Mouse (Mus musculus) layer of hippocampus, adult 11-12 months (tissue): ENCODE measurements at regions not wholly inside any gene's neighbourhood (a gene's known extent, or its start where the extent isn't known, plus 50 kb on each side); places are given as distances from the start of the nearest gene placed in this dataset.
A peak's percentile ranks its signal among the peaks of the same experiment; 100 is the strongest.

ENCODE experiments used
- DNase-seq: peaks from one replicate; pipeline ENCODE4 v3.0.0; 2022; ENCODE audit warnings: low spot score

DNA sequence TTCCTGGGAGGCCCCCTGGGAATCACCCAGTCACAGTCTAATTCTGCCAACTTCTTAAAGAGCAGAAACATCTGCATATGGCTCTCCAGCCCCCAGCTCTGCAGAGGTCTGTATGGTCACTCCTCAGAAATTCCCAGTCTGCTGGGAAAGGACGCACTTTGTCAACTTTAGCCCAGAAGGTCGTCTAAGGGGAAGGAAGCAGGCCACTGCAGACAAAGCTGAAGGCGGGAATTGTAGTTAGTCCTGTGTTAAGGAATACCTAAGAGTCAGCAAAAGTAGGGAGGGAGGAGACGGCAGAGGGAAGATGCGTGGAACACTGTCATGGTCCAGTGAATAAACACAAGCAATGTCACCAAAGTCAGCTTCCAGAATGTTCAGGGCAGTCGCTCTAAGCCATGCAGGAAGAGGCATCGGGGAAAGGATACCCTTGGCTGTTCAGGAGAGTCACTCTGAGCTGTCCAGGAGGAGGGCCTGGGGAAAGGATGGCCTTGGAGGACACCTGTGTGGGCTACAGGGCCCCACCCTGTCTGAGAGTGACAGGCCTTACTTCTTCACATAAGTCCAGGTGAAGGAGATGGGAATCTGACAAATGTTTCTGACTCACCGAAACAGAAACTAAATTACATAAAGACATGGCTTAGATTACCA lies 230.1 kb upstream of the Adgrl2 start:
- DNase-seq, result no peak

DNA sequence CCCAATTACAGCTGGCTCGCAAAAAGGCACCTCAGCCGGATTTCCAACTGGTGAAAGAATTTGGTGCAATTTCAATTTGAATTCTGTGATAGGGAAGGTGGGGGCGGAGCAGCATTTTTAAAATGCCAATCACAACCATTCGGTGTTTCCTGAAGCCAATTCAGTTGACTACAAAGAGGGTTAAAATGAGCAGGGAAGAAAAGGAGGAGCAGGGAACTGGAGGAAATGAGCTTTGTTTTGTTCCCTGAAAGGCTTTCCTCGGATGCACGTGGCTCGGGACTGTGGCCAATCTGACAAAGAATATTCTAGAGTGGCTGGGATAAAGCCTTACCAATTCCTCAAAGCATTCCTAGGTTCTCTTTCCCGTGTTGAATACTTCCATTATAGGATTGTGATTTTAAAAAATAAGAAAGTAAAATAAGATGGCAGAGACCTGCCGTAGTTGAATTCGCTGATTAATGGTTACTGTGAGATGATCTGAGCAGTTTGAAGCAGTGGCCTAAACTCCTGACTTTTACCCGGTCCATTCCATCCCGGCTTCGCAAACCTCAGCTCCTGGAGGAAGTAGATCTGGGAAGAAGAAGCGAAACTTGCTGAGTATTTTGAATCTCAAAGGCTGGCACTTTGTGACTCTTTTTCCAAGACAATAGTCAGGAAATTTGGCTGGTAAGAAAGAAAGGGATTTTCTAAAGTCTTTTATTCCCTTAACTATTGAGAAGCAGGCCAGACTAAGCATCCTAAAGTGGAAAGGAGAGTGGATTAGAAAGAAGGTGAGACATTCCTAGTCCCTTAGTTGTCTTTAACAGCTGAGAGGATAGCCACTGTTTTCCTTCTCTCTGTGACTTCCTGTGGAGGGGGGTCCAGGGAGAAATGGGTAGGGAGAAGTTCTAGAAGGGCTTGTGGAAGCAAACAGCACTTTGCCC lies 229.3 kb upstream of the Adgrl2 start:
- DNase-seq, result no peak

DNA sequence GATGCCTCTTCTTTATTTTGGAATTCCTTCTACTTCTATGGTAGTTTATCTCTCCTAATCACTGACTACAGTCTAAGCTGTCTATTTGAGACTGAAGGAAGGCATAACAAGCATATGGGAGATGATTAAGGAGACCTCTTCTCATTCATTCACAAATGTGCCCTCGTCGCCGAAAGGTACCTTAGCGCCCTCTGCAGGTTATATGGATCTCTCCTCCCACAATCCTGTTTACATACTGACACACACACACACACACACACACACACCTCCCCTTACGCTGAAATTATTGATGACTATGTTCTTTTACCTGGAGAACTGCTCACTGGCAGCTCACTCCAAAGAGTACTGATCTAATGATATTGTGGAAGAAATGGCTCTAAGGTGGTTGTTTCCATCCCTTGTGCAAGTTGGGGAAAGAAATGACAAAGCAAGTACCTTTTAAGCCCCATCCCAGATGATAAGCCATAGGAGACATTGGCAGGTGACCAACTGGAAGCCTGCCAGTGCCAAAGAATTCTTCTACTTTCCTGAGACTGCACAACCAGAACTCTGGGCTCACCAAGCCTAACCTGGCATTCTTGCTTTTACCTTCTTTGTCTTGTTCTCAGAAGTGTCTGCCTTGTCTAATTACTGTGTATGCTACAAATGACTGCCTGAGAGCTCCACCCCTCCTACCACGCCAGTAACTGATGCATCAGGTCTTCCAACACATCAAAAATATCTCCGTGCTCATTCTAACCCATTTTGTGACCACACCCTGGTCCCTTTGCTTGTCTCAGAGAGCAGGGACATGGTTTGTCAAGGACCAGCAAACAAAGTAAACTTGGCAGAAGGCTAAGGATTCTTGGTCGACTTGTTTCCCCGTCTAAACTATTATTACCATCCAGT lies 227.8 kb upstream of the Adgrl2 start:
- DNase-seq, result no peak

DNA sequence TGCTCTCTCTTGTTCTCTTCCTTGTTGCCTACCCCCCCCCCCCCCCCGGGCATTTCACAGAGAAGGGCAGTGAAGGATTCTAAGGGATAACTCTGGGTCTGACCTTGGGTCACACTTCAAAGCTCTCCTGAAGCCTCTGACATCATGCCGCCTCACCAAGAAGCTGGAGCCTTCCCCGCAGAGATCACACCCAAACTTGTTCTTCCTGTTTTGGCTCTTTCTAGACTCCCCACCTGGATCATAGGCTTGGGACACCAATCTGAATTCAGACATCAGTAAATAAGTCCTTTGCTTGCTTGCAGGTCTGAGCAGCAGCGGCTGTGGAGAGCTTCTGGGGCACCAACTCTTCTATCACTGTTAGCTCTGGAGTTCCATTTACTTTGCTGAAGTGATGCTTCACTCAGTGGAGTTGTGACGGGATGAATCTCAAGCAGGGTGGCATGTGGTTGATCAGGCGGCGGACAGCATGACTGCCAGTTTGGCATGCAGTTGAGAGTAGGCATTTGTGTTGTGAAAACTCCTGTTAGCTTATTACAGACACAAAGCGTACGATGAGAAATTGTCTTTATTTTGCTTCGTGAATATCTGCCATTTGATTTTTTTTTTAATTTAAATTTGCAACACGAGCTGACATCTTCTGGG lies 226.5 kb upstream of the Adgrl2 start:
- peak; percentile 42 for DNase-seq

DNA sequence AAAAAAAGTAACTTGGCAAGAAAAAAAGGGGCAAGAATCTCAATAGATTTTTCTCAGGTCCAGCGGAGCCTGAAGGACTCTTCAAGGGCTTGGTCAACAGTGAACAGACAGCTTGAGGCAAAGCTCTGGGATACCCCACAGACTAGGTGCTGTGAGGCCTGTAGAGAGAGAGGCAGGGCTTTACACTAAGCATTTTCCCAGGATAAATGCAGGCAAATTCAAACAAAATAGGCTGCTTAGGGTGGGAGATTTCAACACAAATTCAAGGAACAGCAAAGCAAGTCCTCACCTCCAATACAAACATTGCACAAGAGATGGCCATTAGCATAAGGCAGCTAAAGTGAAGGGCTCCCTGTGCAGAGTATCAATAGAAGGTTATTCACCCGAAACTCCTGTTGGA lies 225.3 kb upstream of the Adgrl2 start:
- DNase-seq, result no peak

DNA sequence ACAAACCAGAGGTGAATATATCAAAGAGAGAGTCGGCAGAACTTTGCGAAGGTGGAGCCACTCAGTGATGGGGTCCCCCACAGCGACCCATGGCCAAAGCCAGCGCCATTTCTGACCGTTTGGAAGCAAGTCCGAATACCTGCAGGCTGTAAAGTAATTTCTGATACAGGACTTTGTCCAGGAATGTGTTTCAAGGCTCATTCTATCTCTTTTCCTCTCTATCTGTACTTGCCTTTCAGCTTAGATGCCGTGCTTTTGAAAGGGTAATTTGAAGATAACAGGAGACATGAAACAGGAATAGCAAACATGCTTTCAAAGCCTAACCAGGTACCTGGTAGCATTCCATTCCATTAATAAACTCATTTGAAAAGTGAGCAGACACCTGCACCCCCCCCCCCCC lies 221.6 kb upstream of the Adgrl2 start:
- DNase-seq, result no peak

DNA sequence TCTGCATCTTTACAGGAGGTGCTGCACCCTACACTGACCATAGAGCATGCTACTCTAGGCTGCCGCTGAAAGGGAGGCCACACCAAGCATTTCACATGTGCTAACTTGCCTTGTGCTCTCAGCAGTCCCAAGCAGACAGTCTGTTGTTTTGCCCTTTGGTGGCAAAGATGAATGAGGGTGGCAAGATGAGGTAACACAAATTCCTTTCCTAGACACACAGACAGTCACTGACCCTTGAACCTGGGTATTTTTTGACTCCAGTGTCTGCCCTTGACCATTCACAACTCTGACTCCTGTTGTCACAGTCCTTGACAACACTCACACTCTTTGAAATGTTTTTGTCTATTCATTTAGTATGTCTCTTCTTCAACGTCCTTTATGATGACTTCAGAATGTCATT lies 218.9 kb upstream of the Adgrl2 start:
- no peak for DNase-seq

DNA sequence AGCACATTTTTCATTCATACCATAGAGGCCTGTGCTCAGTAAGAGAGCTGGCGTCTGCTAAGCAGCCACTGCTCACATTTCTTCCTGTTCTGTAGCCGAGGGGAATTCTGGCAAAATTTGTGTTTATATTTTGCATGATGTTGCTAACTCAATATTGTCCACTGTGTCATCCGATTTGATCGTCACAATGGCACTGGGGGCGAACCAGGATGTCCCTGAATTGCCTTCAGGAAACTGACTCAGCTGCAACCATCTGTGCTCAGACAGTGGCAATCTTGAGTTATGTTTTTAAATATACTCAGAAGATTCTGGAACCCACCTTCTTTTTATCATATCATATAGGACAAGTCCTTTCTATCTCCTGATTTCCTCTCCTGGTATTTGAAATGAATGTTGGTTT lies 213.1 kb upstream of the Adgrl2 start:
- no peak for DNase-seq

DNA sequence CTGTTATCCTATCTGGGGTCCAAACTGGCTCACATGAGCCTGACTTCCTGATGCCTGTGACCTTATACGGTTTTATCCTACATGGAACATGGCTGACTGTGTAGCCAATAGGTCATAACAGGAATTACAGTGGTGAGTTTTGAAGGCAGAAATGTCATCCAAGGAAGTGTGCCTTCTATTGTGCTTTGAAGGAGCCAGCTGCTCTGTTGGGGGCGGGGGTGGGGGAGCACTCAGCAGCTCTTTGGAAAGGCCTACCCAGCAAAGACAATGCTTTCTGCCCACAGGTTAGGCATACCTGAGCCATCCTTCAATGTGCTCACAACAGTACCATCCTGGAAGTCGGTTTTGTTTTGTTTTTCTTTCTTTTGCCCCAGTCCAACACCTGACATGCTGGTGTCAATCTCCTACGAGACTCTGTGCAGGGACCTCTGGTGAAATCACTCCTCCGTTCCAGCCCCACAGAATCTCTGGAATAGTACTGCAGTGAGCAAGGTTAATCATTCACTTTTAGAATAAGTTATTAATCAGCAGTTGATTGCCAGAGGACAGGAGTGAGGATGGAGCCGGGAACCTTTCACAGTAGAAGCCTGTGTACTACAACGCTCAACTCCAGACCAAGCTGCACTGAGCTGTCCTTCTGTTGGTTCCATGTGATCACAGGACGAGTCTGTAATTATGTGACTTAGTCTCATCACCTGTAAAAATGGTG lies 206.3 kb upstream of the Adgrl2 start:
- DNase-seq, result no peak

DNA sequence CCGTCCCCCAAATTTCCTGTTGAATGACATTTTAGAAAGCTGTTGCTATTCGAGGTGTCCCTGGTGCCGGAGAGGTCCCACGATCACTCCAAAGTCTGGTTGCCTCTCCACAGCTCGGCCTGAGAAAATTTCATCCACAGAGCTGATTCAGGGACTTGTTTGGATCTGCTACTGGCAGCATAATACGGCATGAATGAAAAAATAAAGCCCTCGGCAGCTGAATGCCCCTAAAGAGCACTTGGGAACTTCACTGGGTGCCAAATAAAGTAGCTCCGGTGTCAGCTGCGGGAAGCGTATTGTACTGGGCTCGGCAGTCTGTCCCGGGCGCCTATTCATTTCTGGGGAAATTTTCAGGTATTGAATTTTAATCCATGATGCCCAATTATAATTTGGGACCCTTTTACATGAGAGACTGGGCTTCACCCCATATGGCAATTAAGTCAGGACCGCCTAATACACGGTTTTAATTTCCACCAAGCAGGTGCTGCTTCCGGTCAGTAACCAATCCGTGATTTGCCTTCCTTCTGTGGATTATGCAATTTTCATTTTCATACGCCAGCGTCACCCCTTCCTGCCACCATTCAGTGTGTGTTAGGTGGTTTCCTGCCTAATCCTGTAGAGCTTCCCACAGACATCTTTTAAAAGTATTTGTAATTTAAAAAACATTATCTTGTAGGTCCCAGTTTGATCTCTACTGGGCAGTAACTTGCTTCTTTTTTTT lies 200.7 kb upstream of the Adgrl2 start:
- no peak for DNase-seq

DNA sequence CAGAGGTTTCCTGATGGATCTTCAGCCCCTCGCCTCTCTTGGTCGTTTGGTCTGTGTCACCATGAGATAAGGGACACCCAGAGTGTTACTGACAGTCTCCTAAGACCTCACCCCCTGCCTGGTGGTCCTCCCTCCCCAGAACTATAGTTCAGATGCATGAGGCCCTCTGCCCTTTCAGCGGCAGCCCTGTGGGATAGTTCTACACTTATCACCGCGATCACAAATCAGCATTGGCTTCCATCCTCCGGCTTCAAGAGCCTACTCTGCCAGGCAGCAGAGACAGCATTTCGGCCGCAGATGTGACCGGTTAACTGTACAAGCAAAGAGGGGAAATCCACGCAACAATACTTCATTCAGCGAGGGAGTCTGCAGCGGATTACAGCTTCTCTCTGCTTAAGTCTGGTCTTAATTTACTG lies 193.8 kb upstream of the Adgrl2 start:
- no peak for DNase-seq

DNA sequence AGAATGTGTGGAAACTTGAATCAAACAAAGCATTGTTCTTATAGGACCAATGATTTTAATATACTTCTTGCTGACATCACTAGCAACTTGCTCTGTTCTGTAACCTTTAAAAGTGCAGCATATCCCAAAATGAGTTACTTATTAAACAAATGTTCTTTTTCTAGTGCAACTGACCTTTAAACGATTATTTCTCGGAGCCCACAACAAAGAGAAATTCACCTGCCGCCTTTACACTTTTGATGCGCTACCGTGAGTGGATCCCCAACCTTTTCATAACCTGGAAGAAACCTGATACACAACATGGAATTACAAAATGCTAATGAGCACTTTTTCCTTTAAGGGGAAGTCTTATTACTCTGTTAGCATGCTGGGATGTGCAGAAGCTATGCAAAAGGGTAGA lies 191.7 kb upstream of the Adgrl2 start:
- no peak for DNase-seq

DNA sequence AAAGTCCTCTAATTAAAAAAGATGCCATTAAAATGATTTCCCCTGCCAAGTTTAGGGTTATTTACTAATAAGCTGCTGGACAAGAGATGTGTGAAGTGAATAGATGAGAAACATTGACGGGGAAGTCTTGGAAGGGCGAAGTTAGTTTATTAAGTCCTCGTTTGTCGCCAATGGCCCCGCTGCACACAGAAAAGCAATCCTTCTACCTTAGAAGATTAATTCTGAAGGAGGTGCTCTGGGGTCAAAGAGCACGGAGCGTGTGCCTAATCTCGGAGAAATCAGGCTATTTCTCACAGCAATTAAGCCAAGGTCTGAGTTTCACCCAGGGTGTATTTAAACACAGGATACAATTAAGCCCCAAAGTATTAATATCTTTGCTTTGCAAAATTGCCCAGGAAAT lies 189.8 kb upstream of the Adgrl2 start:
- DNase-seq, result no peak

DNA sequence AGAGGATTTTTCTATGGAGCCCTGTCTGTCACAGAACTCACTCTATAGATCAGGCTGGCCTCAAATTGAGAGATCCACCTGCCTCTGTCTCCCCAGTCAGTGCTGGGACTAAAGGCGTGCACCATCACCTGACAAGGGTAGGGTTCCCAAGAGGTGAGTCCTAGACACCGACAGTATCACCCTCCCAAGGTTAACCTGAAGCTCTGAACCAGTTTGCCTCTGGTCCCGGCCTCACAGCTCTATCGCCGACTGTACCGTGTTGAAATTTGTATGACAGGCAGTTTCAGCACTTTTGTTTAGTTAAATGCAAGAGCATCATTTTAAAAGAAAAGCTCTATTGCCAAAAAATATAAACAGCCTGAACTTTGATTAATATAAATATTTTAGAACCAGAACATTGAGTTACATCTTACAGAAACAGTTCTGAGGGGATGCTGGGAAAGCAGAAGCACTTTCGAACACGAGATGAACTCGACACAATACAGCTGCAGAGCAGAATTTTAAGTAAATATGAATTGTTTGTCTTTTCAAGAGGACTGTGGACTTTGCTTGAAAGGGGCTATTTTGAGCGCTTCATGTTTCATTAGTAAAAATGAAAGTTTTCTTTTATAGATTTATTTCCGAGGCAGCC lies 189.2 kb upstream of the Adgrl2 start:
- DNase-seq, result no peak

DNA sequence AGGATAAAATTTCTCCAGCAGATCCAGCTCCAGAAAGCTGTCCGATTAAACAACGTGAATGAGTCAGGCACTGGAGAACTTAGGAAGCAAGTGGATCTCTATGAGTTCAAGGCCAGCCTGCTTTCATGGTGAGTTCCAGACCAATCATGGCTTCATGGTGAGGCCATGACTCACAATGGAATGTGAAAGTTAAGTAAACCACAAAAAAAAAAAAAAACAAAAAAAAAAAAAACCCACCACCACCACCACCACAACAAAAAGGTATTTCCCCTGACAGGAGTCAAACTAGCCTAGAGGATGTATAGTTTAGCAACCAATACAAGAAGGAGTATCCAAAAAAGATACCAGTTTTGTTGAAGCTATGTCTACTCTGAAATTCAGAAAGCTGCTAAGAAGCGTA lies 188.5 kb upstream of the Adgrl2 start:
- no peak for DNase-seq

DNA sequence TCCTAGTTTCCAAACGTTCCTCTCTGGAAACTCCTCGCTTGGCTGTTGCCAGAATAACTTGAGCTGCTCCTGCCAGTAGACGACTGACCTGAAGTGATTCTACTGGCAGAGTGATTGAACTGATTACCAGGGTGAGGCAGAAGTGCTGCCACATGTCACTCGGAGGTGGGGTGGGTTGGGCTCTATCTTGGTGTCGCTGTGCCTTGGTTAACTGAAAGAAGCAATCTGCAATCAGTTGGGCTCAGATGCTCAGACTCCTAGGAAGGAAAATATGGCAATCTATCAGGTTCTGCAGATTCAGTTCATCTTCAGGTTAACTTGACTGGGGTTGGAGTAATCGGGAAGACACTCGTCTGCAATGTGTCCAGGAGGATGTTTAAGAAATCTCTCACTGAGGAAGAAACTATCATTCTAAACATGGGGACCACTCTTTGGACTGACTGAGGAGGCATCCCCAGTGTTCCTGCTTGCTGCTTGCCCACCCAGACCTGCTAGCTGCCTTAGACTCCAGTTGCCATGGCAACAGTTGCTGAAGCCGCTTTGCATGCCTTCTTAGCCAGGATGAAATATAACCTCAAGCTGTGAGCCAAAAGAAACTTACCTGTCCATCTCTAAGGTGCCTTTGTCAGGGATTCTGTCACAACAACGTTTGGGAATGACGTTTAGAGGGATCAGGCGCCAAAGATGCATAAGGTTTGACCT lies 184.5 kb upstream of the Adgrl2 start:
- no peak for DNase-seq

DNA sequence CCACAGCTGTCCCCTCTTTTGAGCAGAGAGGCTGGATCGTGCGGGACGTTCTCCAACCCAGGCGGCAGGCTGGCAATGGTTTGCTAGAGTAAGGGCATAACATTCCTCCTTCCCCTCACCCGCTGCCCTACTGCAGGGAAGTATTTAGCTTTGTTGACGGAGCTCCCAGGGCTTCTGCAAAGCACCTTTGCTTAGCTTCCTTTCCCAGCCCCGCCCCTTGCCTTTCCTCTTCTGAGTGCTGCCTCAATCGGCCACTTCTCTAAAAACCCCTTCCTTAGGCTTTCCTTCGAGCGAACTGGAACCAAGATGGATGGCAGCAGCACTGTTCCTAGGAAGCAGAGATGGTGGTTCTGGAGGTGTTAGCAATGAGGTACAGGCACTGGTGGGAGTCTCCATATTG lies 183.2 kb upstream of the Adgrl2 start:
- no peak for DNase-seq

DNA sequence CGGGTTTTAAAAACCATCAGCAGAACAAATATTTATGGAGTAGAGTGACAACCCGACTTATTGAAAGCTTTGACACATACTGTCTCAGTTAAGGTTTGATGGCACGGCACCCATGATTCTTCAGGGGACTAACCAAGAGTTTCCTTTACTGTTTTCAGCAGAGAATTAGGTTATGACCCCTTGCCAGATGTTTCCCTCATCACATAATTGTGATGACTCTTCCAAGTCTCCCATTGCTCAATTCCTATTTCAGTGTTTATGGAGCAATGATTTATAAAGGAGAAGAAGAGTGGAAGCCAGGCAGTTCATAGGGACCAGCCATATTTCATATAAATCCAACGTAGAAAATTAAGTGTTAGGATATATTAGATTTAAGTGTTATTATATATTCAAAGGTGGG lies 181.4 kb upstream of the Adgrl2 start:
- no peak for DNase-seq

DNA sequence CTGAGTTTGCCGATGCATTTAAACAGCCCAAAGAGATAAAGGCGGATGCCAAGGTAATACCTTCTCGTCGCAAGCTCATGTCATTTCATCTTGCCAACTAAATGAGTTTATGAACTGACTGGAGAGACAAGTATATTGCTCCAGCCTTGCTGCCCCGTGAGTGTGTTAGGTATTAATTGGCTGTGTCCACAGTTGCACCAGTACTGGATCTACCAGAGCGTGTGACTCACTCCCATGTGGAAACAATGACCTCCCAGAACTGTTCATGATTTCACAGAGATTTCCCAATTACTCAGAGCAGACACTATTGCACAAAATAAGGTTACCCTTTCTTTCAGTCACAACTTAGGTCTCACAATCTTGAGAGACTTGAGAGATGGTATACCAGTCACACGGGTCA lies 179.8 kb upstream of the Adgrl2 start:
- DNase-seq, result no peak

DNA sequence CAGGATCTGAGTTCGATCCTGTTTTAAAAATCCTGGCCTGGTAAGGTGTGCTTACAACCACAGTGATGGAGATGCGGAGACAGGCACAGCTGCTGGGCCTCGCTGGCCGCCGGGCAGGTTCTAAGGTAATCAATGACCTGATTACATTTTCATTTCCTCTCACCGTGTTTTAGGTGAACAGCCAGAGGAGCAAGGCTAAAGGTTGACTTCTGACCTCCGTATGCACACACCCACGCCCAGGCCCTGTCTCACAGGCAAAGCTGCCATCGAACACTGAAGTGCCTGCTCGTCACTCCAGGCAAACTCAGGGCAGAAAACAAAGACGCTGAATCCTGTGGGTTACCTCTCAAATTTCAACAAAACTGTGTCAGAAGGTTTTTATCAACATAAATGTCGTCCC lies 179.1 kb upstream of the Adgrl2 start:
- no peak for DNase-seq
